Mouse (Mus musculus) ES-CJ7 (cell line): ENCODE data around the gene Sparcl1.

Experiments
- DNase-seq: peaks from one replicate; pipeline ENCODE4 v3.0.0; 2011; ENCODE audit warnings: low read depth, low spot score

Gene Sparcl1

GRCm38 (mm10) chr5:104113491-104114172 lies at the start of gene Sparcl1:
Gene Sparcl1, minus strand, starts transcription at chr5:104113733.
- DNase-seq, result no peak

- no peak for DNase-seq
Observed at GRCm38 (mm10) chr5:104161390-104161789, 47.9 kb upstream of the Sparcl1 start.

- DNase-seq, result no peak
Observed at GRCm38 (mm10) chr5:104160581-104160980, 47.0 kb upstream of the Sparcl1 start.

GRCm38 (mm10) chr5:104158332-104159052 lies 45.0 kb upstream of the Sparcl1 start:
- no peak for DNase-seq

- no peak for DNase-seq
Observed at GRCm38 (mm10) chr5:104157701-104158100, 44.2 kb upstream of the Sparcl1 start.

GRCm38 (mm10) chr5:104150196-104150595 lies 36.7 kb upstream of the Sparcl1 start:
- DNase-seq, result no peak

GRCm38 (mm10) chr5:104149349-104149748 lies 35.8 kb upstream of the Sparcl1 start:
- DNase-seq, result no peak

- DNase-seq, result no peak
Observed at GRCm38 (mm10) chr5:104144057-104144456, 30.5 kb upstream of the Sparcl1 start.

- DNase-seq, result no peak
Observed at GRCm38 (mm10) chr5:104141067-104141466, 27.5 kb upstream of the Sparcl1 start.

- no peak for DNase-seq
Observed at GRCm38 (mm10) chr5:104137920-104138541, 24.5 kb upstream of the Sparcl1 start.

- DNase-seq, result no peak
Observed at GRCm38 (mm10) chr5:104133752-104134151, 20.2 kb upstream of the Sparcl1 start.

GRCm38 (mm10) chr5:104131544-104131943 lies 18.0 kb upstream of the Sparcl1 start:
- DNase-seq, result peak; percentile 41

GRCm38 (mm10) chr5:104130891-104131290 lies 17.4 kb upstream of the Sparcl1 start:
- DNase-seq, result no peak

- DNase-seq, result no peak
Observed at GRCm38 (mm10) chr5:104128281-104129031, 14.9 kb upstream of the Sparcl1 start.

- DNase-seq, result no peak
Observed at GRCm38 (mm10) chr5:104127351-104127750, 13.8 kb upstream of the Sparcl1 start.

- DNase-seq, result peak; percentile 27
Observed at GRCm38 (mm10) chr5:104126561-104127320, 13.2 kb upstream of the Sparcl1 start.

- DNase-seq, result no peak
Observed at GRCm38 (mm10) chr5:104124016-104124658, 10.6 kb upstream of the Sparcl1 start.

- no peak for DNase-seq
Observed at GRCm38 (mm10) chr5:104115890-104116289, 2.4 kb upstream of the Sparcl1 start.

GRCm38 (mm10) chr5:104115118-104115517 lies 1.6 kb upstream of the Sparcl1 start:
- DNase-seq, result no peak

- no peak for DNase-seq
Observed at GRCm38 (mm10) chr5:104112511-104112910, 1.0 kb downstream of the Sparcl1 start.

- peak; percentile 38 for DNase-seq
Observed at GRCm38 (mm10) chr5:104112016-104112415, 1.5 kb downstream of the Sparcl1 start.
